Mouse (Mus musculus) frontal cortex, adult 2 months (tissue): ENCODE data around the gene Adgrb3. TPM values are rescaled to one million over a fixed set of nuclear protein-coding genes. Genes with fewer than 3 reads are reported as not detected.
"Not testable (repeated sequence)": the region's sequence is repeated elsewhere in the genome, so short reads cannot be mapped to it uniquely, and the experiment has no call there.

Experiments used
- DNase-seq, 2 experiments: peaks; one replicate each; pipeline ENCODE4 v3.0.0; 2022; ENCODE audit warnings: low spot score in 1 of 2; ENCODE audit errors: extremely low spot score in 1 of 2
- polyA plus RNA-seq: library from polyadenylated mRNA; depleted of rRNA; stranded (reverse); fragments of >200 nt; gene quantifications from 2 replicates; pipeline ENCODE4 v1.2.3, GENCODE M21; 2012

Adgrb3 gene
- polyA plus RNA-seq, 1 experiment: 63.4 TPM

DNA sequence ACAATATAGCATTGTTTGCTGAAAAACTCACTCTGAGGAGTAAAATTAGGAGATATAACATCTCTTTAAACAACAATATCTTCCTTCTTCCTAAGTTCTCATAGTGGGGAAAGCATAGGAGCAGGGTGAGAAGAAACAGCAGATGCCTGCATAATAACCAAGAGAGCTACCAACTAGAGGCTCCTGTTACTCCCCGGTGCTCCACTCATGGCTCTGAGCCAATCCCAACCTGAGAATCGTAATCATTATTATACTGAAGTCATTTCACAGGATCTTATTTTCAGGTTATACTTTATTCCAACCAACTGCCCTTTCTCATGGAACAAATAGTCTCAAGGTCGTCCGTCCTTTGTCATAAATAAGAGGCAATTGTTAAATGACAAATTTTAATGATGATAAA is 75.0 kb downstream of the Adgrb3 start:
- DNase-seq: no peak

DNA sequence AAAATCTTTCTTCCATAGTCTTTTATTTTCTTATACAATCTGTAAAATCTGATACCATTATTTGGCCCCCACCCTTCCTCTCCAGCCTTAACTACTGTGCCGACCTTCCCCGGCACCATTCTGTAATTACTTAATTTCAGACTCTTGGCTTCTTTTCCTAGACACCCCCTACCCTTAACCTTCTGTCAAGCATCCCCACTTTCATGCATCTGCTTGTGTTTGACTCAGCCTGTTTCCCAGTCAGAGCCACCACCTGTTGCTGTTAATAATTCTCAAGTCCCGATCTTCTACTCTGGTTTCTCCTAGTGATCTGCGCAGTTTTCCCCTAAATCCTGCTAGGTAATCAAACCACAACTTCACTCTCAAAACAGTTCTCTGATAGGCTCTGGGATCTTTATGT is 83.9 kb downstream of the Adgrb3 start:
- no peak for DNase-seq

DNA sequence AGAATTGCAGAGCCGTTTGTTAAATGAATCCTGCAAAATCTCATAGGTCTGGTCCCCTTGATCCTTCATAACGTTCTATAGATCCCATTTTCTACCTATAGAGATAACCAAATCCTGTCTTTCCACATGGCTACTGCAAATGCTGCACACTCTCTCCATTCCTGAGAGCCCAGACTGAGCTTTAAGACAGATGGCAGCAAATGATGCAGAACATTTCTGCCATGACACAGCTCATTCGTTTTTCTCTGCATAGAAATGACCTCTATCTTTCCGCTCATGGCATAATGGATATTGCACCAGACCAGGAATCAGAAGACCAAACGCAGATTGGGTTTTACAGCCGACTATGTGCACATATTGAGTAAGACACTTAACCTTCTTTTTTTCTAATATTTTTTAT is 84.8 kb downstream of the Adgrb3 start:
- DNase-seq: no peak

DNA sequence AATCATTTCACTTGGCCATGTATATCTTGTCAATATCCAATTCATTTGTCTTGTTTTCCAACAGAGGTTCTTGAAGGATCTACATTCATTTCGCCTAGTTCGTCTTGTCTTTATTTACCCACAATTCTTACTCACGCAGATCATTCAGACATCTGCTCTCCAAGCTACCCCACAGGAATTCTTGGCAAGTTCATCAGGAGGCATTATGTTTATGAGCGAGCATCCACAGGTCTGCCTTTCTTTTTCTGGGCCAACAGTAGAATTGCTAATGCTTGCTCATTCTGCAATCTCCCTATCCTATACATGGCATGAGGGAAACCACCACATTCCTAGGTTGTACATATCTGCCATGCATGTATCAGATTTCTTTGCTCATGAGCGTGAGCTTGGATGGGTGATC is 99.7 kb downstream of the Adgrb3 start:
- no peak for DNase-seq

DNA sequence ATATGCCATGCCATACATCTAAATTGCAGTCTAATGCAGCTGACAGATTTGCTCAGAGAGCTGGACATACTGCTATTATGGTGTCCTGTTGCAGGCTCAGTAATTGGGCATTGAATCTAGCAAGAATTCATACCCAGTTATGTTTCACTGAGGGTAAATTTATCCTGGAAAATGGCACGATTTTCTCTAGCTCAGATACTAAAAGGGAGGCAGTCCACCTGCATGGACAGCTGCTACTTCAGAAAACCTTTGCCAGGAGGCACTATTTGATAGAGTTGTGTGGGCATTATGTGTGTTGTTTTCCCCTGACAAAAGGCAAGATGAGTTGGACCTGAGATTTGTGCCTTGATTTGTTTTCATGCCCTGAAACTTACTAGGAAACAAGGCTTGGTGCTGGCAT is 118.0 kb downstream of the Adgrb3 start:
- peak in 1 of 2 experiments; percentile 37 for DNase-seq

DNA sequence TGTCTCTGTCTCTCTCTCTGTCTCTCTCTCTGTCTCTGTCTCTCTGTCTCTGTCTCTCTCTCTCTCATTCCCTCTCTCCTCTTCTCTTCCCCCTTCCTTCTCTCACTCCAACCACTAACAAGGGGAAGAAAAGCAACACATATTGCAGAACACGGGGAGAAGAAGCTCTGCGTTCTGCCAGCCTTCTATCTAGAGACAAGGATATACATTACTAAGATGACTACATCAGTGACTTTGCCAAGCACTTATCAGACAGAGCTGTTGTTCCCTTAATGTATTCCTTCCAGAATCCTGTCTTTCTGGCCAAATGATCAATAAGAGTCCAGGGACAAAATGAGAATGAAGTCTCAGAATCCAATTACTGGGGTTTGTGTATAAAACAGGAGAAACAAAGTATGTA is 123.2 kb downstream of the Adgrb3 start:
- DNase-seq: no peak

DNA sequence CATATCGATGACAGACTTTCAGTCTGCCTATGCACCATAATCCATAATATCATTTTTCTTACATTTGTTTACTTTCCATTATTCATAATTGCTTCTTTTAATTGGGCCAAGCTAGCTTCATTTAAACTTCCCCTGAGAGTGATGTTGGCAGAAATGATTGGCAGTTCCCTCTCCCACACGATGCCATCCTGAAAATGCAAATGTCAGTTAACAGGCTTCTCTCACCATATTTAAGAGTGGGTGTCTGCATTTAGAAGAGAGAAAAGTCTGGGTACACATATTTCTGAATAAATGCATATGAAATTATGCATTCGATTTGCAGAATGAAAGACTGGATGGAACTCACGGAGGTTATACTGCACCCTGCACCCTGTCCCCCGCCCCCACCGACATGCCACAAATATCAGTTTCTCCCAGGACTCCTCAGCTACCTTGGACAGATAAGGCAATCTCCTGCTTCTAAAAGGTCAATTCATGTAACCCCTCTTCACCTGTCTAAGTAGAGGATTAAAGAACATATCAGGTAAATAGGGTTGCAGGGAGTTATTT is 130.7 kb downstream of the Adgrb3 start:
- DNase-seq: peak in 1 of 2 experiments; percentile 60

DNA sequence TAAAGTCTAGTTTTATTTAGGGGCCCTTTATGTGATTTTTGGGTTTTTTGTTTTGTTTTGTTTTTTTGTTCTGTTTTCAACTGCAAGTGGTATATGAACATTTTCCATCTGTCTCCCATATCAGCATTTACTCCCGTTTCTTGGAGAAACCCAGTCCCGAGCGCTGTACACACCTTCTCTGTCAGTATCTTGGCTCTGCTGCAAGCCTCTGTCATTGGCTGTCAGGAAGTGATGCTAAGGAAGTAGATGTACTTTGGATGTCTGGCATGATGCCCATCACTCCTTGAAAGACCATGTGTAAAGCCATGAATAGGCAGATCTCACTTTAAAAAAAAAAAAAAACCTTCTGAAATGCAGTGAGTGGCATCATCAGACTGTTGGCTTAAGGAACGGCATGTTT is 132.3 kb downstream of the Adgrb3 start:
- DNase-seq: no peak

DNA sequence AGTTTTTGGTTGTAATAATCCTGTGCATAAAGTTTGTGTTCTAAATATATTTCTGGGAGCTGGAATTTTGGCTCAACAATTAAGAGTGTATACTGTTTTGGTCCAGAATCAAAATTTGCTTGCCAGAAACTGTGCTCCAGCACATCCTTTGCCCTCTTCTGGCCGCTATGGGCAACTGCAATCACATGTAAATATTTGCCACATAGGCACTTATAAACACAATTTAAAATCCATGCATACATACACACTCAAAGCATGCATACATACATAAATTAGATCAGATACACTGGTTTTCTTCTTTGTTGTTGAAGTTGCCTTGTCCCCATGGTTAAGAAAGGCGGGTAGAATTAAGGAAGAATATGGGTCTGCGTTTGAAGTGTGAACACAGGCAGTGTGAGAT is 132.7 kb downstream of the Adgrb3 start:
- no peak for DNase-seq

DNA sequence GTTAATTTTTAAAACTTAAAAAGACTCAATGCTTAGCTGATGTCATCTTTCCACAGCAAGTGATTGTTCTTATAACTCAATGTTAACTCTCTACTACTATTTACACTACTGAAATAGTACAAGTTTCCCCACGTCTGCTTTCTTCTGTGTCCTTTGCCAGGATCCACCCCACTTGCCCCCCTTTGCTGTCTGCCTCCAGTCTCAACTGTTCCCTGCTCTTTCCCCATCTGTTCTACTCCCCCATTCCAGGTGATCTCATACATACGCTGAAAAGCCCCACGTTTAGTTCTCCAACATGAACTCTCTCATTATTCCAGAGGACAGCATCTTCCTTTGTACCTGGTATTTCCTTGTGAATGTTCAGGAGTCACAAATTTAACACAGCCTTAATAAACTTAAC is 147.4 kb downstream of the Adgrb3 start:
- peak in 1 of 2 experiments; percentile 56 for DNase-seq

DNA sequence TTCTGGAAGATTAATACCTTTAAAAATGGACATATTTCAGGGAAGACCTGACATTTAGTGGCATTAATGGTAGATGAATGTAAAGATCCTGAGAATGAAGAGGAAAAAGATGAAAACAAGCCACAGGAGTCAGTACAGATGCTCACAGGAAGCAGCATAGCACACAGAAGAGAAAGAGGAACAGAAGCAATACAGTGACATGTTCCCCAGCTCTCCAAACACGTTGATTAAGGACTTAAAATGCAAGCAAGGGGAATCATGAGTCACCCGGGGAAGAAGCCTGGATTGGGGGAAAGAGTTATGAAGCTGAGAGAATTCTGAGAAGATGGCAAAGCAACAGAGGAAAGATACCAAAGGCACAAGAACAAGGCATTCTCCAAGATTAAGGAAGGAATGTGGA is 149.9 kb downstream of the Adgrb3 start:
- no peak for DNase-seq

DNA sequence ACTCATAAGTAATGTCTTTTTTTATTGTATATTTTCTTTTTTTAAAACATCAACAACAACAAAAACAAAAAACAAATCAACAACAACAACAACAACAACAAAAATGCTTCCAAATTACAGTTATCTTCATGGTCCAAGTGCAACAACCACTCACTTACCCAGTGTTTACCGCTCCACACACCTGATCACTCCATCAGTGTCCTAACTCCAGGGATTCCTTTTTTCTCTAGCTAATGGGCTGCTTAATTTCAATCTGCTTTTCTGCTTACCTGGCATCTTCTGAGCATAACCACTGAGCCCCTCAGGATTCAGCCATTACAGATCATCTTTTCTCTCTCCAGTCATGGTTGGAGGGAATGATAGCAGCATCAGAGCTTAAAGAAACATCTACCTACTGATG is 176.8 kb downstream of the Adgrb3 start:
- no peak for DNase-seq

DNA sequence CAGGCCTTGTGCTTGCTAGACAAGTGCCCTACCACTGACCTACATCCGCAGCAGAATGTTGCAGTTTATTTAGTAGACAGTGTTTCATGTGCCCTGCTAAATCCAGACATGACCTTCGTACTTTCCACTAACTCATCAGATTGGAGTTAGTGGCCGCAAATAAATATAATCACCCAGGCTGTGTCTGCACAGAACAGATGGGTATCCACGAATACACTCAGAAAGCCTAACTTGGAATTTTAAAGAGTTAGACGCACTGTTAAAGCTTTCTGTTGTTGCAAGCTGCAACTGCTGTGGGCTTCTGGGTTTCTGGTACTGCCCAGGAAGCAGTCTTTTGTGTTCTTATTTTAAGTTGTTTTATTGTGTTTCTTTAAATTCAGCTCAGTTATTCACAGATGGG is 185.3 kb downstream of the Adgrb3 start:
- DNase-seq: peak; percentile 26 to 32

DNA sequence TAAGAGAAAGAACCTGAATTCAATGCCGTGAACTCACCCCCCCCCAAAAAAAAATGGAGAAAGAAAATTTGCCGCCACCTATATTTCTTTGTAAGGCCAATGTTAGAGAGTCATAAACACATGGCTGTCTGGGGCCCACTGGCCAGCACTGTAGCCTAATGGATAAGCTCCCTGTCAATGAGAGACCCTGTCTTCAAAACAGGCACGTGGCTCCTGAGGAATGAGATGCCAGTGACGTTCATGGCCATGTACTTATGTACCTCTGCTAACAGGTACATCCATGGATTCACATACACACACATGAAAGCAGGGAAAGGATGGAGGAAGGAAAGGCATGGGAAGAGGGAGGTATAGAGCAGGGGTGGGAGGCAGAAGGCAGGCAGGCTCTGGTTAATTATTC is 208.0 kb downstream of the Adgrb3 start:
- no peak for DNase-seq

DNA sequence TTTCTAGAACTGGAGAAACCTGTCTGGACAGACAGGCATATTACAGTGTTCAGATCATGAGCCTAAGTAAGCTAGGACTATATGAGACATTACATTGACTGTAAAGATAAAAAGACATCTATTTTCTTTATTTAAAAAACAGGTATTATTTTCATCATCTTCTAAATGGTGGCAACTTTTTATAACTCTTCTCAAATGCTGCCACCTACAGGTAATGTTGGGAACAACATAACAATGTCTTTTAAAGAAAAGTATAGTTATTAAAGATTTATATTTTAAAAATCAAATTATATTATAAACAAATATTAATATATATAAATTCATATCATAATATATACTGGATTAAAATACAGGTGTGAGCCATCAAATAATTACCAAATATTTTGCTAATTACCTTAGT is 212.6 kb downstream of the Adgrb3 start:
- DNase-seq: peak in 1 of 2 experiments; percentile 60

DNA sequence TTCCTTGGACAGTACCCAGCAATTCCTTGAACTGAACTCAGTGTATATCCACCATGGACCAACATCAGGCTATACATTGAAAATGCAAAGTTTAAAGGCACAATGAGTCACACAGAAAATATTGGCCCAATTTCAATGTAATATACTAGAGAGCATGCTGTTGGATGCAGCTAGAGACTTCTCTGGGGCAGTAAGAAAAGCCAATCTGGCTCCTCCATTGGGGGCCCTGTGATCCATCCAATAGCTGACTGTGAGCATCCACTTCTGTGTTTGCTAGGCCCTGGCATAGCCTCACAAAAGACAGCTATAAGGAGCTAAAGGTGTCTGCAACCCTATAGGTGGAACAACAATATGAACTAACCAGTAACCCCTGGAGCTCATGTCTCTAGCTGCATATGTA is 218.7 kb downstream of the Adgrb3 start:
- DNase-seq: not testable (repeated sequence)

DNA sequence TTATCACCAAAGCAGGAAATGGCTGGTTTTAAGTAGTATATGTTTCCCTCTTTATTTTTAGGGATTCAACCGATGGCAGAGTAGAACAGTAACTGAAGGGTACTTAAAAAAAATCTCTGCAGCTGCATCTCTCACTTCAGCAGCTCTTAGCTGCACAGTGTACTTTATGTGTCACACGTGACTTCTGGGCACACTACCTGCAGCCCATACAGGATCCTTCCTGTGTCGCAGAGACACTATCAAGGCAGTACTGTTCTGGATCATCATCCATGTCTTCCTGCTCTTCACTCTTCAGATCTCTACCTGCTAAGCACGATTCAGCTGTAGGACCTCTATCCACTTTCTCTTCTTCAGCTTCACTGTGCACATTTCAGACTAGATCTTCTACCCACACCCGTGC is 230.6 kb downstream of the Adgrb3 start:
- DNase-seq: no peak

DNA sequence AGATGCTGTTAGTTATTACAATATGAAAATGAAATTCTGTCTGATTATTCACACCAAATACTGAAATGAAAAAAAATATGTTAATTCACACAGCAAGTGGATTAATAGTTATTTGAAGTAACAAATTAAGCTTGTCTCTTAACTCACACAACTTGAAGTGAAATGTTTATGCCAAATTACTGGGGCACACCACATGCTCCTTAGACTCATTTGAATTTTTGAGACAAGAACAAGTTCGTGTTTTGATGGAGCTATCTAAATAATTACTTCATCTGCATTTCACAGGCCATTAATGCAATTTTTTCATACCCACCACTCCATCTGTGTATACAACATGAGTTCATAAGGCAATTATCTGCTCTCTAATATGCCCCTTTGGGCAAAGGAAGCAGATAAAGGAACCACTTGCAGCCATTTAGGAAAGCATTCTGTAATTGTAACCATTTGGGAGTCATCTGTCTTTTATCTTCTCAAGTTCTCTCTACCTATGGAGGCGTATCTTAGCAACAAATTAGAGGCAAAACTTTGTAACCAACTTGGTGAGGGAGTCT is 240.9 kb downstream of the Adgrb3 start:
- DNase-seq: no peak

DNA sequence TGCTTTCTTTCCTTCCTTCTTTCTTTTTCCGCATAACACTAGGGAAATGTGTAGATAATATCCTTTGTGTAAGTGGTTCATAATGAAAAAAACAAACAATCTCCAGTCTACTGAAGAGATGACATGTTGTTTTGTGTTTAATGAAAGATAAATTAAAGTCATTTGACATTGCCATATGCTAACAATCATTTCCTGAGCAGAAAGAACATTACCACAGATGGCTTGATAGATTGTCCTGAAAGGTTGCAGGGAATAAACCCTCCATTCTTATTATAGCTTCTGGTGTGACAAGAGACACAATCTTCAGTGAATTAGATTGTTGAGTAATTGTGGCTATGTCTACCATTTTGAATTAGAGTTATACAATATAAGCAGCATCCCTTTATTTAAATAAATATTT is 247.8 kb downstream of the Adgrb3 start:
- no peak for DNase-seq

DNA sequence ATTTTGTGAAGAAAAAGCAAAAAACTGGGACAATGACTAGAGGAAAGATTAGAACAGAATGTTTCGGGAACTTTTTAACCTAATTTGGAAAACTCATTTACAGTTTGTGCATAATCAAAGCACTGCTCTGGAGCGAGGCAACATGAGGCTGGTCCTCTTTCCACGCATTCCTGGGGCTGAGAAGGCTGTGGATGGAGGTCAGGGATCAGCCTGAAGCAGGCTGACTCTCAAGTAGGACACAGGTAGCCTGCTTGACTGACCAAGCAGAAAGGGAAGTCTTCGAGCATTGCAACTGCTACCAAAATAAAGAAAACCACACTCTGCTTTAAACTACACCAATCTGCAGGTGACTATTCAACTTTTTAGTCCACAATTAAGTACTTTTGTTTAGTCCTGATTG is 251.7 kb downstream of the Adgrb3 start:
- DNase-seq: no peak

DNA sequence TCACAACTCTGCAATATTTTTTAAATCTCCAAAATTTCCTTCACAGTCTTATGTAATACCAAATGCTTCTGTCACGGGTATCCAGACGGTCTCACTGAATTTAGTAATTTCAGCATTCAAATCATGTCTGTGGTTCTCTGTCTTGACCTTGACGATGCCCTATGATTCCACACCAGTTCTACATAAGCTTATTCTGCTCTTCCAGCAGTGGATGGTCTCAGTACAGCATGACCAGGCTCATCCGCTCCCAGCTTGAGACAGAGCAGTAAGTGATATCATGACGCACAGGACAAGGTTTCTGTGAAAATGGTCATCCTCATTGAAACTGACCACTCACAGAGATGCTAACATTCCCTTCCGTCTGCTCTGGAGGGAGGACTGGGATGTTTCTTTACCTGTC is 252.9 kb downstream of the Adgrb3 start:
- DNase-seq: peak in 1 of 2 experiments; percentile 41

DNA sequence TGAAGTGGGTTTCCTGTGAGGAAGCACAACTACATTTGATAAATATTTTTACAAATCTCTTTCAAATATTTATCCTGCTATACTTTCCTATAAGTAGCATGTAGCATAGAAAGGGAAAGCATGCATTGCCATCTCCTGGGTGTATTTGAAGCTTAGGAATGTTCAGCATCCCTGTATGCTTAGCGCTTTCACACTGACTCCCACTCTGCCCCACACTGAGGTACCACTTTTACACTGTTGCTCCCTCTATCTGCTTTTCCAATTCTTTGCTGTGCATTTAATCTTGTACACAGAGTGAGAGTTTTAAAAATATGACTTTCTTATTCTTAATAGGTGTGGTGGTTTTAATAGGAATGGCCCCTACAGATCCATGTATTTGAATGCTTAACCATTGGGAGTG is 261.4 kb downstream of the Adgrb3 start:
- no peak for DNase-seq

DNA sequence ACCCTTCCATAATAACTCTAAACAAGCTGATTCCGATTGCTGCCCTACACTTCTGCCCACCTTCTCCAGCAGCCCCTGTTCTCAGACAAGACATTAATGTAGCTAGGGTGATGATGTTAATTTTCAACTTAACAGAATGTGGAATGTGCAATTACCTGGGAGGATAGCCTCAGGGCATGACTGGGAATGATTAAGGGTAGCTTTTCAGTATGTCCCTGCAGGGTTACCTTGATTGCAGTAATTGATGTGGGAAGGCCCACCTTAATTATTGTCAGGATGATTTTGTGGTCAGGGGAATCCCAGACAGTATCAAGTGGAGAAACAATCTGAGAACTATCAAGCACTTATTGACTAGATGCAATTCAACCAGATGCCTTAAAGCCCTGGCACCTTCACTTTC is 283.4 kb downstream of the Adgrb3 start:
- no peak for DNase-seq
